Mouse (Mus musculus) layer of hippocampus, adult 18-20 months (tissue): ENCODE measurements around the gene Itpr1. TPM values are rescaled to one million over a fixed set of nuclear protein-coding genes. Genes with fewer than 3 reads are reported as not detected.

Source experiments
- DNase-seq, 2 experiments: peaks; one replicate each; pipeline ENCODE4 v3.0.0; 2022; ENCODE audit warnings: low spot score in 2 of 2
- long read RNA-seq: library from polyadenylated mRNA; stranded (forward); transcript quantifications from one replicate; pipeline ENCODE4 v2.0.0, GENCODE M21; 2021
- total RNA-seq, 2 experiments: library from RNA; stranded (reverse); gene quantifications; 2 replicates each; pipeline ENCODE4 v1.2.3; 2021

The Itpr1 gene
- 100 to 1,000 TPM; 338 to 347 TPM for total RNA-seq
- long read RNA-seq, partial matches to known transcripts, result 82 of 96 reads
- long read RNA-seq, other reads (novel, unspliced or antisense), result 14 of 96 reads

- peak; percentile 95 to 98 for DNase-seq
Observed at GRCm38 (mm10) chr6:108212881-108213295, at the start of gene Itpr1. TSS of gene Itpr1 (plus strand) at chr6:108213096.

DNA sequence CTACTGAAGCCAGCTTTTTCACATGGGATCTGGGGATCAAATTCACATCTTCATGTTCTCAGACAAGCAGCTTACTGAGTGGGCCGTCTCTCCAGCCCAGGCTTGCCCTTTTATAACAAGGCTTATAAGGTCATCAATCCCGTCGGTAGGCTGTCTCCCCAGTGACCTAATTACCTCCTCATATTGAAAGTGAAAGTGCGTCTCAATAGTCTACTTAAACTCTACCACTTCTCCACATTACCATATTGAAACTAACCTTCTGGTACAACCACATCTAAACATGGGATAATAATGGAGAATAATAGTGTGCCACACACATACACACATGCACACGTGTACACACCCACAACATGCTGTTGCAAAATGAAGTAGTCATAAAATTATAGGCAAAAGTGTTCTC, 48.0 kb upstream of the Itpr1 start:
- DNase-seq, result no peak

GRCm38 (mm10) chr6:108165598-108165997, 47.3 kb upstream of the Itpr1 start:
- no peak for DNase-seq

DNA sequence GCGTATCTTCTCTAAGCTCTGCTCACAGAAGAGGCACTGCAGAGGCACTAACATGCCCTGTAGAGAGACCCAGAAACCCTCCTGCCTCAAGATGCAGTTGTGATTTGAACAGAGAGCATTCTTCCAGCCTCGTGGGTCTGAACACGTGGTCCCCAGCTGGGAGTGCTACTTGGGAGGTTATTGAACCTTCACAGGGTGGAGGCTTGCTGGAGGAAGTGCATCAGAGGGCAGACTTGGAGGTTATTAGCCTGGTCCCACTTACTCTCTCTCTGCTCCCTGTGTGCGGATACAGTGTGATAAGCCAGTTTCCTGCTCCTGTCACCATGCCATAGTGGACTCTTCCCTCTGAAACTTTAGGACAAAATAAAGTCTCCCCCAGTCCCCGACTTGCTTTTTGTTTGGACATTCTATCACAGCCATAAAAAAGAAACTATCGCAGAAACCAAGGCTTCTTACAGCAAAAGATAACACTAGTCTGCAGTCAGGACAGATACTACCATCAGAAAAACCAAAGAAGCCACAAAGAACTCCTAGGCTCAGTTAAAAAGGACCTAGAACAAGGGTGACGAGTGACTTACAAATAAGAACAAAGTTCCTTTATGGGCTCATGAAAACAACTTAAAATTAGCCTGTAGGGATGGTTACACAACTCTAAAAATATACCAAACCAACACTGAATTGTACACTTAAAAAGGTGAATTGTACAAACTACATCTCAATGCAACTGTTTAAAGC, 44.8 kb upstream of the Itpr1 start:
- DNase-seq, result no peak

DNA sequence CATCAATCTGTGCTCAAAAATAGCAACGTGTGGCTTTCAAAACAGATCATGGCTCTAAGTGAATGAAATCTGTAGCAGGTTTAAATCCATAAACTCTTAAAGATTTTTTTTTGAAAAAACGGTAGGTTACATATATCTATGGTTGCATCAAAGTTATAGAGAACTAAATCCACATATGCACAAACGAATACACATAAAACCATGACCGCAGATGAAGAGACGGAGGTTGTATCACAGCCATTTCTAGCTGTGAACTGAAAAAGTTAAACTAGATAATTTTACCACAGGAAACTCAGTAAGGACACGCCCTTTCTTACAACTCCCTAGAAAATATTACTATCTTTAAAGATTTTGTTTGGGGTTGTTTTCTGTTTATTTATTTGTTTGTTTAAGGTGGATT, 44.2 kb upstream of the Itpr1 start:
- DNase-seq, result no peak

GRCm38 (mm10) chr6:108169466-108169865, 43.4 kb upstream of the Itpr1 start:
- no peak for DNase-seq

GRCm38 (mm10) chr6:108172219-108172618, 40.7 kb upstream of the Itpr1 start:
- no peak for DNase-seq

DNA sequence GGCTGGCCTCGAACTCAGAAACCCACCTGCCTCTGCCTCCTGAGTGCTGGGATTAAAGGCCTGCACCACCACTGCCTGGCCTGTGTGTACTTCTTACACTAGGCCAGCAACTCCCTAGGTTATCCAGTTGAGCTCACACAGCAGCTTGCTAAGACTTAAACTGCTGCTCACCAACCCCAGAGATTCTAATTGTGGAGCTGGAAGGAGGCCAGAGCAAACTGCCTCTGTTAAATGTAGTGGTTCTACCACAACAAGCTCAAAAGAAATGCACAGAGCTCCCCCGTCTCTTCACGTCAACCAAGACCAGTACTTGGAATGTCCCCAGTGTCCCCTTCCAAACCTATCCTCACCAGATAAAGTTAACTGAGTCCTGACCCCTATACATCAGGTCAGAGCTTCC, 38.7 kb upstream of the Itpr1 start:
- DNase-seq, result no peak

GRCm38 (mm10) chr6:108179087-108179486, 33.8 kb upstream of the Itpr1 start:
- DNase-seq, result no peak

- peak; percentile 83 to 94 for DNase-seq
Observed at GRCm38 (mm10) chr6:108184847-108185684, 27.8 kb upstream of the Itpr1 start, which contains the start of gene Sumf1. TSS of gene Sumf1 (minus strand) at chr6:108185582.

- no peak for DNase-seq
Observed at GRCm38 (mm10) chr6:108185685-108186009, 27.2 kb upstream of the Itpr1 start.

GRCm38 (mm10) chr6:108190690-108191089, 22.2 kb upstream of the Itpr1 start:
- DNase-seq, result no peak

DNA sequence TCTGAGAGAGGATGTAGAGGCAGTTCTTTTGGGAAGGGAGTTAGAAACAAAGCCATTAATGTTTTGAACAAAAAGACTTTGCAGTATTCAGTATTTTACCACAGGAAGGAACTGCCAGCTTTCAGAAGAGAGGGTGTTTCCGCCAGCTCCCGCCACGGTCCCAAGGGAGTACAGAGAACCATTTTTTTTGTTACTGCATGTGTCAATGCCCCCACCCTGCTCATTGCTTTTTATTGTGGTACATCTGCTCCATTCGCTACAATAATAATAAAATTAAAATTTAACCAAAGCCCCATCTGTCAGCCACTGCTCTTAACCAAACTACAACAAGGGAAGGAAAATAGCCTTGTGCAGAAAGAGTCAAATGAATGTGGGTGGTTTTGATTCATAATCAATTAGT, 20.3 kb upstream of the Itpr1 start:
- peak in 1 of 2 experiments; percentile 56 for DNase-seq

- no peak for DNase-seq
Observed at GRCm38 (mm10) chr6:108196665-108197064, 16.2 kb upstream of the Itpr1 start.

DNA sequence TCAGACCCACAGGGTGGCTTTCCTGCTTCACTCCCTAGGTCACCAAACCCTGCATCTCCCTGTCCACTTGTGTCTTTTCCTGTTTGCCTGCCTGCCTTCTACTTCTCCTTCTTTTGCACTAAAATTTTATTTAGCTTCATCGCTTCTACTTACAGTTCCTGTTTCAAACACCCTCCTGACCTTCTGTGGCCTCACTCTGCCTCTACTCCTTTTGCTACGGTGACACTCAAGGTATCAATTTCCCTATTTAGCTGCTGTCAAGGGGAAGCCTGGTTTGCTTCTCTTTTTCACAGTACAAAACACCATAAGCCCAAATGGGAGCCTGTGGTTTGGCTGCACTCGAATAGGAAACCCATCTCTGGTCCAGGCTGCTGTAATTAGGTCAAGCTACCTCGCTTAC, 15.8 kb upstream of the Itpr1 start:
- no peak for DNase-seq

- no peak for DNase-seq
Observed at GRCm38 (mm10) chr6:108198286-108198685, 14.6 kb upstream of the Itpr1 start.

DNA sequence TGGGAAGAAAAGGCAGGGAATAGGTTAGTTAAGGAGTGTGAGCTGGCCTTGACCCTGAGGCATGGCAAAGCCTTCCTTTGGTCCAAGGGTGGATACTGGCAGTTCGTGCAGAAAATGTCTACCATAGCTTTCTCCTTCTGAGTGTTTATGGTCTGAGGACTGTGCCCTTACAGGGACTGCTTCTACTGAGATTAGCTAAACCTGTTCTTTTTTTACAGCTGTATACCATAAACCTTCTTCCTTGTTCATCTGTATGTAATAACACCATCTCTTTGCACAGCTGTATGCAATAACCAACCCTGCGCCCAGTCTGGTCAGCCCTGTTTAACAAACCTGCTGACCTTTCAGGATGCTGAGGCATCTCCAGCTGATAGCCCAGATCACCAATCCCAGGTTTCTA, 8.6 kb upstream of the Itpr1 start:
- no peak for DNase-seq

- no peak for DNase-seq
Observed at GRCm38 (mm10) chr6:108206145-108206544, 6.8 kb upstream of the Itpr1 start.

DNA sequence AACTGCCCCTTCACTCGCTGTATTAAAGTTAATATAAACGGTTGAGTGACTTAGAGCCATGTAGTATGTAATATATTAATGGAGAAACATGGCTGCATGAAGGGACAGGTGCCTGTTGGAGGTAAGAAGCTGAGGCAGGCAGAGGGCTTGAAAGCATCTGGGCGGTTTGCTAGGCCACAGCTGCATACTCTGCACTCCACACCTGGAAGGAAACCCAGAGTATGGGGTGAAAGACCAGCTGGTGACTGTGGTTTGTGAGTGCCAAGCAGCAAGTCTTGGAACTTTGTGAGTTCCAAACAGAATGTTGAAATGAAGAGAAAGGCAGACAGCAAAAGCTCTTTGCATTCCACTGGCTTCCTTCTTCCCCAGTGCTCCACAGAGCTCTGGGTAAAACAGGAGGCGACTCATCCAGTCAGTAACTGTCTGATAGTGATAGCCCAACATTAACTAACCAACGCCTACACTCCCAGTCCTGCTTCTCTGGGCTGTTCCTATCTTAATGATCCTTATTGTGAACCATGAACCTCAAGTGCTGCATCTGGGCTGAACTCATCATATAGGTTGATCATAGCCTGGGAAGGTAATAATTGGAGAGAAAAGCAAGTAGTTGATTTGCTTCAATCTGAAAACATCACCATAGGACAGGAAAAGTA, 5.9 kb upstream of the Itpr1 start:
- DNase-seq, result no peak

DNA sequence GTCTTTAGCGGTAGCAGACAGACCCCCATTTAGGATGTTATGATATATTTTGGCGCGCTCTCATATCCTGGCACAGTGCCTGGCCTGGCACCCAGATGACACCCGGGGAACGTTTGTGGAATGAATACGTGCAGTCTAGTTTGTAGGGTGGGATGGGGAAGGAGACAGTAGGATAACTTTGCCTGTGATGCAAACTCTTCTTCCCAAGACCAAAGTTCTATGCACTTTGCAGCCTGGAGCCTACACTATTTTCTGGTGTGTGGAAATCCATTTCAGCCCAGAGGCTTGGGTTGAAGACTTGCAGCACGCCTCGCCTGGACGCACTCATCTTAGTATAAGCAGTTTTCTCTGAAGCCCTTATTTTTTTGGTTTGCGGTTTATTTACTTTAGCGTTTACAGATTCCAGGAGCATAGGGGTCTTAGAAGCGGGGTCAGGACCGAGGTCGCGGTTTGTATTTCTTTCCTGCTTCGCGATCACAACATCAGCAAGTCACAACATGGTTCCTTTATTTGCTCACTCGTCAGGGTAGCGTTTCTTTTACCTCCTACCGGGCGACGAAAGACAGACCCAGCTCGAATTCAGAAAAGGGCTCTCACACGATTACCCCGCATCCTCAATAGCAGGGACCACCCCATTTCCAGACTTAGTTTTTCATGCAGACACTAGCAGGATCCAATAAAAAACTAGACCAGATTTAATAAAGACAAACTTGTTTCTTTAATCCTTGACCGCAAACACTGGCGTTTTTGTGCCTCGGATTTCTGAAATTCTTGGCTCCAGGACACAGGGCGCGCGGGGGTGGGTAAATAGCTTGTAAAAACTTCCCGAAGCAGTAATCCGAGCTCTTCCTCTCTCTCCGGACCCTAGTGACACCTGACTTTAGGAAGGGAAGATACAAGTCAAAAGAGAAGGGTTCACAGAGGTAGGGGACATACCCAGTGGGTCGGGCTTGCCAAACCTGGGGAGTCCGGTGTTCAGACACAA, 708 bp upstream of the Itpr1 start:
- no peak for DNase-seq
